Mouse (Mus musculus): Measurements from ENCODE around the gene Asb8. TPM values are rescaled to one million over a fixed set of nuclear protein-coding genes. Genes with fewer than 3 reads are reported as not detected.
A peak's percentile ranks its signal among the peaks of the same experiment; 100 is the strongest.

Gene Asb8
- 47.7 TPM for polyA plus RNA-seq (2021)

GRCm38 (mm10) chr15:98165525-98165924 lies at the start of gene Asb8:
Gene Asb8, minus strand, starts transcription at chr15:98165625.
- in situ Hi-C loops (cut with MboI; ENCODE audit: low pct_unique_long_range_greater_than_20kb): loop anchor here (25.0 kb wide), 1 partner anchor 303 kb away; no protein-coding TSS in a partner anchor
- TF ChIP-seq CTCF (IDR thresholded peaks at IDR 0.05): no peak
- ChIA-PET CTCF (no interaction called here), POLR2A (no interaction called here)
- H3K27me3 ChIP-seq: no peaks in the 10 kb centered on the region
- no peak for ATAC-seq
- no peak for DNase-seq (ENCODE audit: low read depth, low spot score)

GRCm38 (mm10) chr15:98214130-98214529 lies 48.7 kb upstream of the Asb8 start:
- ChIA-PET POLR2A (interaction anchor here (0.6 kb wide), 2 partner anchors 68 to 124 kb away, joined by 3 read pairs; no protein-coding TSS in a partner anchor), CTCF (interaction anchor here (1.2 to 1.4 kb wide), 2 partner anchors 11 to 33 kb away, joined by 4 read pairs; no protein-coding TSS in a partner anchor)
- no peak for ATAC-seq
- DNase-seq (ENCODE audit: low read depth, low spot score): no peak
- no peaks in the 10 kb centered on the region for H3K27me3 ChIP-seq
- in situ Hi-C loops (cut with MboI; ENCODE audit: low pct_unique_long_range_greater_than_20kb): no loop called here
- no peak for TF ChIP-seq CTCF (IDR thresholded peaks at IDR 0.05)

GRCm38 (mm10) chr15:98213336-98213870 lies 48.0 kb upstream of the Asb8 start:
- CTCF ChIA-PET: interaction anchor here (1.2 to 1.4 kb wide), 2 partner anchors 10 to 32 kb away, joined by 4 read pairs; no protein-coding TSS in a partner anchor
- DNase-seq (ENCODE audit: low read depth, low spot score) (no peak), ATAC-seq (no peak)
- in situ Hi-C loops (cut with MboI; ENCODE audit: low pct_unique_long_range_greater_than_20kb): no loop called here
- no peak for TF ChIP-seq CTCF (IDR thresholded peaks at IDR 0.05)
- H3K27me3 ChIP-seq: no peaks in the 10 kb centered on the region
- POLR2A ChIA-PET: interaction anchor here (0.6 kb wide), 1 partner anchor 124 kb away, joined by 3 read pairs; no protein-coding TSS in a partner anchor

GRCm38 (mm10) chr15:98209676-98210075 lies 44.3 kb upstream of the Asb8 start:
- ATAC-seq: peak; percentile 87
- POLR2A ChIA-PET: no interaction called here
- DNase-seq (ENCODE audit: low read depth, low spot score): peak; percentile 31

GRCm38 (mm10) chr15:98195442-98195841 lies 30.0 kb upstream of the Asb8 start, which contains the start of gene Olfr288:
Gene Olfr288, minus strand, starts transcription at chr15:98195542.
- TF ChIP-seq CTCF (IDR thresholded peaks at IDR 0.05): no peak
- CTCF ChIA-PET: no interaction called here
- H3K27me3 ChIP-seq: peaks cover 24% of the 10 kb centered on the region
- no peak for ATAC-seq
- no peak for DNase-seq (ENCODE audit: low read depth, low spot score)
- in situ Hi-C loops (cut with MboI; ENCODE audit: low pct_unique_long_range_greater_than_20kb): no loop called here
- POLR2A ChIA-PET: no interaction called here

More at GRCm38 (mm10) chr15:98209676-98210075, 44.3 kb upstream of the Asb8 start:
- CTCF ChIA-PET: interaction anchor here (1.1 to 1.3 kb wide), 2 partner anchors 9 to 29 kb away, joined by 3 to 4 read pairs; no protein-coding TSS in a partner anchor
- TF ChIP-seq CTCF (IDR thresholded peaks at IDR 0.05): no peak
- in situ Hi-C loops (cut with MboI; ENCODE audit: low pct_unique_long_range_greater_than_20kb): no loop called here
- H3K27me3 ChIP-seq: no peaks in the 10 kb centered on the region

- CTCF ChIA-PET: no interaction called here
- peaks cover 4% of the 10 kb centered on the region for H3K27me3 ChIP-seq
- in situ Hi-C loops (cut with MboI; ENCODE audit: low pct_unique_long_range_greater_than_20kb): loop anchor here (5.0 kb wide), 1 partner anchor 208 kb away; no protein-coding TSS in a partner anchor
- POLR2A ChIA-PET: no interaction called here
- DNase-seq (ENCODE audit: low read depth, low spot score) (no peak), ATAC-seq (no peak)
- TF ChIP-seq CTCF (IDR thresholded peaks at IDR 0.05): no peak
Observed at GRCm38 (mm10) chr15:98184456-98184855, 19.0 kb upstream of the Asb8 start.

GRCm38 (mm10) chr15:98181856-98182570 lies 16.6 kb upstream of the Asb8 start:
- ATAC-seq: no peak
- DNase-seq (ENCODE audit: low read depth, low spot score): no peak
- peaks cover 4% of the 10 kb centered on the region for H3K27me3 ChIP-seq
- ChIA-PET CTCF (interaction anchor here (0.8 to 1.4 kb wide), 7 partner anchors 18 to 208 kb away, joined by 3 to 4 read pairs (median 3); partner anchors contain the start of gene Olfr285), POLR2A (no interaction called here)
- in situ Hi-C loops (cut with MboI; ENCODE audit: low pct_unique_long_range_greater_than_20kb): loop anchor here (5.0 kb wide), 1 partner anchor 210 kb away; no protein-coding TSS in a partner anchor
- TF ChIP-seq CTCF (IDR thresholded peaks at IDR 0.05): no peak

- in situ Hi-C loops (cut with MboI; ENCODE audit: low pct_unique_long_range_greater_than_20kb): loop anchor here (5.0 kb wide), 1 partner anchor 211 kb away; no protein-coding TSS in a partner anchor
- CTCF ChIA-PET: interaction anchor here (0.8 to 1.4 kb wide), 8 partner anchors 19 to 209 kb away, joined by 3 to 4 read pairs (median 3); partner anchors contain the start of gene Olfr285
- H3K27me3 ChIP-seq: peaks cover 4% of the 10 kb centered on the region
- ATAC-seq (peak; percentile 100), DNase-seq (ENCODE audit: low read depth, low spot score) (peak; percentile 71)
- POLR2A ChIA-PET: no interaction called here
- peak; percentile 98 for TF ChIP-seq CTCF (IDR thresholded peaks at IDR 0.05)
Observed at GRCm38 (mm10) chr15:98181132-98181711, 15.8 kb upstream of the Asb8 start.

- POLR2A ChIA-PET: no interaction called here
- no peak for DNase-seq (ENCODE audit: low read depth, low spot score)
- no peak for TF ChIP-seq CTCF (IDR thresholded peaks at IDR 0.05)
- in situ Hi-C loops (cut with MboI; ENCODE audit: low pct_unique_long_range_greater_than_20kb): loop anchor here (5.0 kb wide), 1 partner anchor 212 kb away; no protein-coding TSS in a partner anchor
- peaks cover 4% of the 10 kb centered on the region for H3K27me3 ChIP-seq
- CTCF ChIA-PET: interaction anchor here (0.8 to 1.4 kb wide), 5 partner anchors 19 to 209 kb away, joined by 3 to 4 read pairs (median 4); no protein-coding TSS in a partner anchor
- no peak for ATAC-seq
Observed at GRCm38 (mm10) chr15:98180567-98181131, 15.2 kb upstream of the Asb8 start.

GRCm38 (mm10) chr15:98177320-98177719 lies 11.9 kb upstream of the Asb8 start:
- ChIA-PET POLR2A (no interaction called here), CTCF (interaction anchor here (0.8 to 0.9 kb wide), 2 partner anchors 21 to 100 kb away, joined by 3 read pairs; no protein-coding TSS in a partner anchor)
- H3K27me3 ChIP-seq: no peaks in the 10 kb centered on the region
- in situ Hi-C loops (cut with MboI; ENCODE audit: low pct_unique_long_range_greater_than_20kb): no loop called here
- ATAC-seq (no peak), DNase-seq (ENCODE audit: low read depth, low spot score) (no peak)
- no peak for TF ChIP-seq CTCF (IDR thresholded peaks at IDR 0.05)

Data from Patski (cell line).